Mouse (Mus musculus) bone marrow, adult 2 months (tissue): ENCODE data around the gene Rasa3.

ENCODE experiments used
- CTCF ChIP-seq: fragments of 200-500 bp; IDR thresholded peaks from 2 replicates; pipeline ENCODE4 v1.5.1; 2011; ENCODE audit warnings: low read length, control low read depth; ENCODE audit not compliant: control insufficient read depth, insufficient read depth
- POLR2A ChIP-seq: fragments of 200-500 bp; IDR thresholded peaks from 2 replicates; pipeline ENCODE4 v1.6.1; 2011; ENCODE audit warnings: low read depth, mild to moderate bottlenecking, control low read depth, low read length, borderline replicate concordance; ENCODE audit not compliant: control insufficient read depth

DNA sequence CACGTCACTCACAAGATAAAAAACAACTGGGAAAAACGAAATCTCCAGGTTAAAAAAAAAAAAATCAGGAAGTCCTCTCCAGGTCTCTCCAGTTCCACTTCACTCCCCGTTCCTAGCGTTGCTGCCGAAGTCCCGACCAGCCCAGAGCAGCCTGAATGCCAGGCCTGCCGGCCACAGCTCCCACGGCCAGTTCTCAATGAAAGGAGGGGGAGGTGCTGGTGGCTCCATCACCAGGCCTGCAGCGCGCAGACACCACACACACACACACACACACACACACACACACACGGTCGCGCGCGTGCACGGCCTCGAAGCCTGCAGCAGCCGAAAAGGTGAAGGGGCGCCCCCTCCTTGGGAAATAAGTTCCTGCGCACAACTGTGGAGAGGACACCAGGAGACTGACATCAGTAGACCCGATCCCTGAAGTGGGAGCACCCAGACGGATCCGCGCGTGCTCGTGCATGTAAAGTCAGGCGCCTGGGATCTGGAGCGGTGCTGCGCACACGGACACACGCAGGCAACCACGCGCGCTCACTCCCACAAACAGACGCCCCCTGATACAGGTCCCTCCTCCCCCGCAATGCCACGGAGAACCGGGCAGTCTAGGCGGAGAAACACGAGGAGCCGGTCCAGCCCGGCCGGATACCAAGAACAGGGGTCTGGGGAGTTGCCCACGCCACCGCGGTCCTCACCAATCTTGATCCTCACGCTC lies 546 bp downstream of the Rasa3 start:
- no peak for TF ChIP-seq CTCF
- no peak for TF ChIP-seq POLR2A
